Mouse (Mus musculus) adrenal gland, adult 8-10 months (tissue): Measurements from ENCODE around the gene Marc2. TPM values are rescaled to one million over a fixed set of nuclear protein-coding genes. Genes with fewer than 3 reads are reported as not detected.
A peak's percentile ranks its signal among the peaks of the same experiment; 100 is the strongest.

Source experiments
- DNase-seq: peaks from one replicate; pipeline ENCODE4 v3.0.0; 2022
- microRNA-seq, 2 experiments: library from miRNA; unstranded; fragments of <30 nt; microRNA quantifications; one replicate each; pipeline ENCODE4 v1.2.0; 2022
- total RNA-seq, 4 experiments: library from RNA; stranded (reverse); gene quantifications; 2 replicates each; pipeline ENCODE4 v1.2.4; 2022

The Marc2 gene
- total RNA-seq, 4 experiments from 2014 or later, result 349 to 519 (median 450) TPM

DNA sequence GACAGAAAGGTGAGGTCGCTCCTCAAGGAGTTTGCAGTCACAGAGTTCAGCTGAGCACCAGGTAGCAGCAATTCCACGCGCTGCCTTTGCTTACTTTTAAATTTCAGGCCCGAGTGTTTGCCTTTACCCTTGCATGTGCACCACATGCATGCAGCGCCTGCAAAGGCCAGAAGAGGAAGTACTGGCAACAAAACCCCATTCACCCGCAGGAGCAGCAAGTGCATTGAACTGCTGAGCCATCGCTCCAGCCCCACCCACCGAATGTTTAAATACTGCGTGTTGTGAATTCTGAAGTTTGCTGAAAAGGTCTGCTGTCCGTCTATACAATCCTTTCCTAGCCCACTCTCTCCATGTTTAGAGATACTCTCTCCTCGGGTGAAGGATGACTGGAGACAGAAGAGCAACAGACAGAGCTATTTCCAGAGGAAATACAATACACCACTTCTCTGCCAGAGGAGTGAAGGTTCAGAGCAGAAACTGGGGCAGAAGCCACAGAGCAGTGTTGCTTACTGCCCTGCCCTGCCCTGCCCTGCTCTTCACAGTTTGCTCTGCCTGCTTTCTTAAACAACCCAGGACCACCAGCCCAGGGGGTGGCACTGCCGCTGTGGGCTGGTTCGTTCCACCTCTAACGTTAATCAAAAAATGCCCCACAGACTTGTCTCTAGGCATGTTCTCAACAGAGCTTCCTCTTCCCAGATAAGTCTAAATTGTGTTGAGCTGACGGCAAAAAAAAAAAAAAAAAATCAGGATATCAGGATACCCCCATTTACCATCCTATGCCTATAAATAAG lies 38.4 kb downstream of the Marc2 start:
- DNase-seq, result no peak

DNA sequence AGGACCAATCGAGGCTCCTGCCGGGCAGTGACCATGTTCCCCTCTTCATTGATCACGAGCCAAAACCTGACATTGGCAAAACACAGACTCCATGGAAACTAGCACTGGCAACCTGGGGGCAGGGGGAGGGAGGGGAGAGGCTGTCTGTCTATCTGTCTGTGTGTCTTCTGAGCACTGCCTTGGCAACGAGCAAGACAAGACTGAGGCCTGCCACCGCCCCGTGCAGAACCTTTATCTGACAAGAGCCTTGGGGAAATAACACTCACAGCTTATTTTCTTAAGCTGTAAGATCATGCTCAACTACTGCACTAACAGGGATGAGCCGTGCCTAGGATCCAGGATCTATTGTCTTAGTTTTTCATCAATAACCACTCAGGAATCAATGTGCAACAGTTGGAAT lies 39.1 kb downstream of the Marc2 start:
- DNase-seq, result no peak

DNA sequence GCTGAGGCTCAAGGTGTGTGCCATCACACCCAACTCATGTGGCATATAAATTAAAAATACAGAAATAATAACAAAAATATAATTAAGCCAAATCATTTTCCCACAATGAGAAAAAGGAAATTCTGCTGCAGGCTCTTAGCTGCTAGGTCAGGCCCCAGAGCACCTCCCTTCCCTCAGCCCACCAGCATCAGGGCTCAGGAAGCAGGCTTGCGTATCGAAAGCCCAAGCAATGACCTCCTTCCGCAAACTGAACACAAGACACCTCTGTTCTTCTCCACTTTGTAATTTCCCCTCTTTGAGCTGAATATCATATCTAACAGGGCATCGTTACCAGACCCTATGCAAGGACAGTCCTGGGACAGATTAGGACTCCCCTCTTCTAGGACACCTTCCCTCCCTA lies 40.5 kb downstream of the Marc2 start:
- no peak for DNase-seq

DNA sequence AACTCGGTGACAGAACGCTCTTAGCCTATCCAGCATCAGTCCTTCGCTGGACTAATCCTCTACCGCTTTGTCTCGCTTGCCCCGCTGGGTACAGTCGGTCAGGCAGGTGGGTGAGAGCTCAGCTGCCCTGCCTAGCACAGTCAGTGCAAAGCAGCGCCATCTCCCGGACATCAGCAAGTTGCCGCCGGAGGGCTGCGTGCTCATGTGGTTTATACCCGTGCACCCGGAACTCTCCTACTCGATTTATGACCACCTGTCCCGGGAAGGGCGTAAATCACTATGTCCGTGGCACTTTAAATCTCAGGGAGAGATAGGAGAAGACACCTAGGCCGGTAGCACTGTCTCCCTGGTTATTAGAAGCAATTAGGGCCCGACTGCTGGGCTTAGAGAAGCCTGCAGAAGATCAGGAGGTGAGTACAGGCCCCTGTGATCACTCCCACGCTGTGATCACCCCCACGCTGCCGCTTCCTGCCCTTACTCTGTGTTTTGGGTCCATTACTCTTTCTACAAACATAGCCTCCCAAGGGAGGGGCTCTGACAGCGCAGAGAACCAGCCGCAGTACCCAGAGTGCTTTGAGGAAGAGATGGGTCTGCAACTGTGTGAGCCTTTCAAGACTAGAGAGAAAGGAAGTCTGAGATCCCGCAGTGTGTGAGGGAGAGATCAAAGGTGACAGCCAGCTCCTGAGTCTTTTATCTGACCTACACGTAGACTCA lies 52.9 kb downstream of the Marc2 start:
- DNase-seq, result peak; percentile 23

DNA sequence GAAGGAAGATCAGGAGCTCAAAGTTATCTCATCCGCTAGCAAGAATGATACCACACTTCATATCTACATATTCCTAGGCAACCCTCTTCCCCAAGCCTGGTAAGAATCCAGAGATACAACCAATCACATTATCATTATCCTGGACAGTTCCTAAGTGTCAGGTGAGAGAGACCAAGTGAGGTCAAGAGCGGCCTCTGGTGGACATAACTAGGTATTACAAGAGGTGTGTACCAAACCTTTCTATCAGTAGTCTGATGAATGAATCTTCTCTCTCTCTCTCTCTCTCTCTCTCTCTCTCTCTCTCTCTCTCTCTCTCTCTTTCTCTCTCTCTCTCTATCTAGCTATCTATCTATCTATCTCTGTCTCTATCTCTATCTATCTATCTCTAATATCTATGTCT lies 55.1 kb downstream of the Marc2 start:
- DNase-seq, result no peak

DNA sequence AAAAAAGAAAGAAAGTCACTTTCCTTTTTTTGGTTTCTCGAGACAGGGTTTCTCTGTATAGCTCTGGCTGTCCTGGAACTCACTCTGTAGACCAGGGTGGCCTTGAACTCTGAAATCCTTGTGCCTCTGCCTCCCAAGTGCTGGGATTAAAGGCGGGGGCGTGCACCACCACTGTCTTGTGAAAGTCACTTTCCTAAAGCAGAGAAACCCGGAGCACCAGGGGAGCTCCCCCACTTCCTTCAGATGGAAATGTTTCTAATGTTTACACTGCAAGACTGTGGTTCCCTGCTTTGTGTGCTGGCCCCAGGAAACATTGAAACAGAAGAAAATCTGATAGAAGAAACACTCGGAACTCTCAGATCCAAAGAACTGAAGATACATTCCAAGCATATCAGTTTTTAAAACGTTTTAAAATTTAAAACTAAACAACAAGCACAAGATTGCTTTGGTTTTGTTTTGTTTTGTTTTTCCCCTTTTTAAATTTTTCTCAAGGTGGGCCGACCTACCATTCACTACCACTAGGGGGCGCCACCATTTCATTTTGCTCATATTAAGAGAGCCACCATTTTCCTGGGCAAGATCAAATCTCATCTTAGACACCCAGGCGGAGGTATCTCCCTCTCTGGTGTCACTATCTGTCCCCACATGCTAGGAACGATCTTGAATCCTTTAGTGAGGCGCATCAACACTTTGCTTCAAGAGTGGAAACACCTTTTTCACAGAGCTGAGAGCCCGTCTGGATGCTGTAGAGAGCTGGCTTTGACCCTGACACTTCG lies 59.7 kb downstream of the Marc2 start:
- DNase-seq, result no peak

DNA sequence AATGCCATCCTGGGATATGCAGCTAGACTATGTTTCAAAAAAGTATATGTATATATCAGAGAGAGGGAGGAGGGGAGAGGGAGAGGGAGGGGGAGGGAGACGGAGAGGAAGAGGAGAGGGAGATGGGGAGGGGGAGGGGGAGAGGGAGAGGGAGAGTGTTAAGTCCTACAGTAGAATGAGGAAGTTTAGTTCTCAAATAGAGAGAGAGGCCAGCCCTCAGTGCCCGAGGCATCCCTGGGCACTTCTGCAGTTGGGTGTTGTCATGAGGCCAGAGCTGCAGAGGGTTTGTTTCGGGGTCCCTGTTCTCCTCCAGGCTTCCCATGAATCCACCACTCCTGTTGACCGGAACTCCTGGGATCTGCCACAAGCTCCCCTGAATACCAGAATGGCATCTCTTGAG lies 62.6 kb downstream of the Marc2 start:
- DNase-seq, result no peak

DNA sequence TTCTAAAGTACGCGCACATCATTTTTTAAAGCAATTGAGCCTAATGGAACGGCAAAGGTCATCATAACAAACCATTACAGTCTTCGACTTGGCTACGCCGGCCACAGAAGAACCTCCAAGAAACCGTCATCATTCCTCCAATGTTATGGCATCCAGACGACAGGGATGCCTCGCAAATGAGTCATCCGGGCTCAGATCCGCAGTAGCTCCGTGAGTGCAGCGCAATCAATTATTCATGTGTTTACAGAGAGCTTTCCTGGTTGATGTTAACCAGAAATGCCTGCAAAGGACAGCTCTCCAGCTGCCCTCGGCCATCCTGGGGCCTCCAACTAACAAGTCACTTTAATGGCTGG lies 64.1 kb downstream of the Marc2 start:
- DNase-seq, result peak; percentile 18

DNA sequence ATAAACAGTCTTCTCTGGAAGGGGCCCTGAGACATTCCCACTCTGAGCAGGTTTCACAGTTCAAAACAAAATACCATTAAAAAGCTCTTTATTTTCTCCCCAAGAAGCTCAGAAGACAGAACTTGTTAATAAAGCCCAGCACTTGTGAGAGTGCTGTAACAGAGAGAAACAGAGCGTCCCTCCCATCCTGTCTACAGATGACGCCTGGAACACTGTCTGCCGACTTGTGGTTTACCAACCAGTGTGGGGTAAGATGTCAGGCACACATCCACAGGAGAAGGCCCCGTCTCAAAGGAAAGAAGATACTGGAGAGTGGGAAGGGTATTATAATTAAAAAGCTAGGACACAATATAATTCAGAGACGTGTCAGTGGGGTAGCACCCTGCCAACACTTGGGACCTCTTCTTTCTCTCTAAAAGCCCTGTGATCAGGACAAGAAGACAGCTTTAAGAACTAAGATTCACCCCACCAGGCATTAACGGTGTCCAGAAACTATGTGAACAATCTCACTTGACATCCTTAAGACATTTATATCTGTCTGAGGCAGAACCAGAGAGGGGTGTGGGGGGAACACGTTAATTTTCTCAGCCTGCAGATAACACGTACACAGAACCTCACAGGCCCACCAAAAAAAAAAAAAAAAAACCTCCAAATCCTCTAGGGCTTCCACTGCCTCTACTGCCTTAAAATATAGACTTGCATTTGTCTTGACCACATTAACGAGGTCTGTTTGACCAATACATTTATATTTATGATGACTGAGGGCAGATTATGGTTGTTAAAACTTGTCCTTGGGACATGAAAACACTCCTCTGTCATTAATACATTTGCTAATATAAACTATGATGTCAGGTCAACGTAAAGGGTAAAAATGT lies 64.7 kb downstream of the Marc2 start:
- no peak for DNase-seq

DNA sequence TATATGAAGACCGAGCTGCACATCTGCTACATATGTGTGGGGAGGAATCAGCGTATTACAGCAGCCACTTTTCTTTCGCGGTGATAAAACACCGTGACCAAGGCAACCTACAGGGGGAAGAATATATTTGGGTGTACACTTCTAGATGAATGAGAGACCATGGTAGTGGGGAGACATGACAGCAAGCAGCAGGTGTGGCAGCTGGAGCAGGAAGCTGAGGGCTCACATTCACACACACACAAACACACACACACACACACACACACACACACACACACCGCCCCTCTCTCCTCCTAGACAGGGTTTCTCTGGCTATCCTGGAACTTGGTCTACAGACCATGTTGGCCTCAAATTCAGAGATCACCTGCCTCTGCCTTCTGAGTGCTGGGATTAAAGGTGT lies 68.1 kb downstream of the Marc2 start:
- no peak for DNase-seq

DNA sequence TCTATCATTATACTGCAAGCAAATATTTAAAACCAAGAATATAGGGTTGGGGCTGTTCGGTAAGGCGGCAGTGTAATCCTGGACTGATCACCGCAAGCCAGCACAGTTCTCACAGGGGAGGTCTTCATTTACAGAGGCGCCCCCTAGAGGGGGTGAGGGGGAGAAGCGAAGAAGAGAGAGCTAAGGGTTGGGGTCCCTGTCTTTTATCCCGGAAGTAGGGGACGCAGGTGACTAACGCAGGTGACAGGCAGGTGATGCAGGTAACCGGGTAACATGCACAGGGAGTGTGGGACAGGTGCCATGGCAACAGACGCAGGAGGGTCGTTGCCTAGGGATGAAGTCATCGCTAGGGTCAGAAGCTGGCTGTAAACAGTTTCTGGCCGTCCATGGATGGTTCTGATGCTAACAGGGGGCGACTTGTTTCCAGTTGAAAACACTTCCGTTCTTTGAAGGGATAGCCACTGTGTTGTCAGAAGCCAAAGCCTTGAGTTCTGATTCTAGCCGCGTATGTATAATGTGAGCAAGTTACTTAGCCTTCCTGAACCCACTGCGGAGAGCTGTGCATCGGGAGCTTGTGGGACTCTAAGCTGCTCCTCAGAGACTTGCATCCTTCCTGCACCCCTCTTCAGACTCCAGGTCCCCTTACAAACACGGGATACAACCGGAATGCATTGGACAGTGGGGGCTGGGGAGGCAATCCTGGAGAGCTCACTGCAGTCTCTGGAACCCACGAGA lies 69.0 kb downstream of the Marc2 start:
- no peak for DNase-seq

DNA sequence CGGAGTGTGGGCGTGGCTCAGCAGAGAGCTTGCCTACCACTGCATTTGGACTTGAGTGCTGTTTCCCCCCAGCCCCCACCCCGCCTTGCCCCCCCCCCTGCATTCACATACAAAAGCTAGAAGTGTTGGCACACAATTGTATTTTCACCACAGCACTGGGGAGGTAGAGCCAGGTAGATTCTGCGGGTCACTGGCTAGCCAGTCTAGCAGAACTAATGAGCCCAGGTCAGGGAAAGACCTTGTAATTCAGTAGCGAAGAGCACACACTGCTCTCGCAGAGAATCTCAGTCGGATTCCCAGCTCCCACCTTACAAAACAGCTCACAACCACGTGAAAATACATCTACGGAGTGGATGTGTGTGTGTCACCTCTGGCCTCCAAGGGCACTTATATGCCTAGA lies 71.0 kb downstream of the Marc2 start:
- DNase-seq, result no peak

DNA sequence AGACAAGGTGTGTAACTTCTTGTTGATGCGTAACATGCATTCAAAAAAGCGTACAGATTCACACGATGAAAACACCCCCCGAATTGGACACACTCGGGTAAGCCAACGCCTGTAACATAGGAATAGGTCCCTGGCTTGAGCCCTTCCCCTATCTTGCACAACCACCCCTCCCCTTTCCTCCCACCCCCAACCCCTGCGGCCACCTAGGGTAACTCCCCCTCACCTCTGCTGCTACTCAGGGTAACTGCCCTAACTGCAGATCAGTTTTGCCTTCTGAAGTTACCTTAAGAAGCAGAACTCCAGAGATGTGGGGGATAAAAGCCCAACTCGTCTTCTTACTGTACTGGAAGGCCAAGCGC lies 74.4 kb downstream of the Marc2 start:
- DNase-seq, result no peak

DNA sequence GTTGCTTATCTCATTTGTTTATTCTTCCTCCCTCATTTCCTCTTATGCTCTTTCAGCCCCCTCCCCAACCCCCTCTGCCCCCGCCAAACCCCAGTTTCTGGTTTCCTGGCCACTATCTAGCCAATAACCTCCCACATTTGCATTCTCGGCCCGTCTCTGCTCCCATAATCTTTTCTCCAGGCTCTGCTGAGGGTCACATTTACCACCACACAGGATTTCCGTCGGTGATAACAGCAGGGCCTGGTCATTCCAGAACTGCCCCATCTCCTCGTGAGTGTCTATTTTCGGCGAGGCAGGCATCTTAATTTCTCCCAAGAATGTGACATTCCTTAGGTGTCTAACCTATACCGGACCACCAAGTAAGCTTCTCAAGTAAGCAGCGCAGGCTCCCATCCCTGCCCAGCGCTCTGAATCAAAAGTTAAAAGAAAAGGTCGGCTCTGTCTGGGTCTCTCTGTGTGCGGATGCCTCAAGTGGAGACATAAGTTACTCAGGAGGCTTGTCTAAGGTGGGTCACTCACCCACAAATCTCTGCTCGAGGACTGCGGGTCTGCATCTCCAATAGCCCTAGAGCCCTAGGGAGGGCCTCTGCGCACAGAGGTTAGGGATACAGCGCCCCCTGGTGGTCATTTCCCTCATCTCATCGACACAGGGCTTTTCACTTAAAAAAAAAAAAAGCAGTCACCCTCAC lies 74.9 kb downstream of the Marc2 start:
- DNase-seq, result peak; percentile 38

DNA sequence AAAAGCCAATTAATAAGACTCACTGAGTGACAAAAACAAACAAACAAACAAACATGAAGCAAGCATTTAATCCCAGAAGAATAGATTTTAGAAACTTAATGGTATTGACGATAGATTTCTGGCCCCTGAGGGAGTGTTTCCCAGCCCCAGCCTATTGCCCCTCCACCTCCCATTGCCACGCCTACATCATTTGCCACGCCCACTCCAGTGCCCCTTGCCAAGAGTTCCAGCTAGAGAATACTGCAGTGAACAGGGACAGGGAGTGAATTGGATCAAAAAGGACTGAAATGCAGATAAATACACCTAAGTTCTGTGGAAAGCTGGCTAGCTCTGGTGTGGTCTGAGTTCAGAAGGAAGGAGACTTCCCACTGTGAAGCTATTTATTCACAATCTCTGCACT lies 82.4 kb downstream of the Marc2 start:
- DNase-seq, result no peak

Small RNAs within 50 kb of the gene (microRNA-seq; reads per million reads assigned to microRNA genes)
- 348 to 357 reads per million in 2 experiments for gene Mir1981

Other genes starting within 250 kb of the Marc2 start
- 10 to 100 TPM; 10.0 to 16.0 (median 12.7) TPM for gene Hlx, start 113.8 kb downstream of the Marc2 start, total RNA-seq
- gene Marc1, start 35.1 kb downstream of the Marc2 start, total RNA-seq, result 1 to 10 TPM in 3 of 4 experiments, under 1 TPM in 1; 0.68 to 3.5 (median 1.6) TPM
- gene C130074G19Rik, start 36.8 kb upstream of the Marc2 start, total RNA-seq, result 10 to 100 TPM; 30.1 to 57.1 (median 41.9) TPM
- gene Mark1, start 153.1 kb upstream of the Marc2 start, total RNA-seq, result 10 to 100 TPM in 1 of 4 experiments, 1 to 10 TPM in 3; 5.2 to 10.7 (median 8.5) TPM